Mouse (Mus musculus) right cerebral cortex, adult 2 months (tissue): ENCODE measurements at regions not wholly inside any gene's neighbourhood (a gene's known extent, or its start where the extent isn't known, plus 50 kb on each side); places are given as distances from the start of the nearest gene placed in this dataset.
A peak's percentile ranks its signal among the peaks of the same experiment; 100 is the strongest.

Experiments
- DNase-seq, 2 experiments: peaks; one replicate each; pipeline ENCODE4 v3.0.0; 2021 to 2022; ENCODE audit warnings: low spot score in 2 of 2

DNA sequence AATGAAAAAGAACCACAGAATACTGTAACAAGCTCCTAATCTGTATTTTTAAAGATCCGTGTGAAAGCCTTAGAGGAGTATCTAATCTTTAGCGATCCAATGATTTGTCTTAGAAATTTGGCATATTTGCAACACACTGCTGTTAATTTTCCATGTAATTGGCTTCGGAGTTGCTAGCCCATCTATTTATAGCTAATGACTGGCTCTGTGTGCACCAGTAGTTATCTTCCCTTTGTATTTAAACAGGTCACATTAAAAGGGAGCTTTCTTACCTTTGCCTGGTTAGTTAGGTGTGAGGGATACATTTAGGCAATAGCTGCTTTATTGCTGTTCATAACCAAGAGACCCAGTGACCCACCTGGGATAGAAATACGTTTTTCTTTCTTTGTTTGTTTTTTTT is 256.3 kb upstream of the Mme start:
- no peak for DNase-seq

DNA sequence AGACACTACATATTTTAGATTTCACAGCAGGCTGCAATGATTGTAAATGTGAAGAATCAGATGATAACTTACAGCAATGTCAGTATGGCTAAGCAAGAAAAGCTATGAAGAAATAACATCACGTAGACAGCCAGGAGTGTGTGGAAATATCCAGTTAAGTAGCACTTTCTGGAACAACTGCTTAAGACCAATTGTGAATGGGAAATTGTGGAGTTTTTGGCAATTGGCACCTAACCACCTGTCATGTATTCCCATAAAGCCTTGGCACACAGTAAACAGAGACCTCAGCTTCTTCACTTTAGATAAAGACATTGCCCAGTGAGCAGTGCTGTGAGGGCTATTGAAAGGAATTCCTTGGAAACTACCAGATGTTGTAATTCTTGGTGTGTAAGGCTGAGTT is 264.4 kb upstream of the Mme start:
- no peak for DNase-seq

DNA sequence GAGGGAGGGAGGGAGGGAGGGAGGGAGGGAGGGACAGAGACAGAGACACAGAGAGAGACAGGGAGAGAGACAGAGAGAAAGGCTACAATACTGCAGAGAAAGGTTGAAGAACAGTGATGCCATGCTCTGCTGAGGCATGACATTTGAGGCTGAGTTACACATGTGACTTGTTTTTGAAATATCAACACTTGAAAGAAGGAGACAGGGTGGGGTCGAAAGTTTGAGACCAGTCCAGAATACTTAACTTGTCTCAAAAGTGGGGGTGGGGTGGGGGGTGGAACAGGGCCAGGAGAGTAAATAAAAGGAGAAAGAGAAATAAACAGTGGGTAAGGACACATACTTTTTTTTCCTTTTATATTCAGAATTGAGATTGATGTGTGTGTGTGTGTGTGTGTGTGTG is 278.1 kb upstream of the Mme start:
- DNase-seq: no peak

DNA sequence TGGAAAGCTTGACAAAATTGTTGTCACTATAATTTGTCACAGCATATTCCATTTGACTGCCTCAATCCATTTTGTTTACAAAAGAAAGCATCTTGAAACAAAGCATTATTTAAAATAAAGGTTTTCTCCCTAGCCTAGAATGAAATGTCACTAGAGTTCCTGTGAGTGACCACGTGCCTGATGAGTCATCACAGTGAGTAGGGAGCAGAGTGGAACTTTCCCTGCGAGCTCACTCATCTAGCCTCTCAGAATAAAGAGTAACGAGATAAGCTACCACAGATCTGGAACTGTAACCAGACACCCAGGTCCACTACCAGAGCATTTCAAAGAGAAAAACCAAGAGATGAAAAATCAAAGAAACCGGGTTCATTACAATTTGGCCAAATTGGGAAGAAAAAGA is 278.7 kb upstream of the Mme start:
- no peak for DNase-seq

DNA sequence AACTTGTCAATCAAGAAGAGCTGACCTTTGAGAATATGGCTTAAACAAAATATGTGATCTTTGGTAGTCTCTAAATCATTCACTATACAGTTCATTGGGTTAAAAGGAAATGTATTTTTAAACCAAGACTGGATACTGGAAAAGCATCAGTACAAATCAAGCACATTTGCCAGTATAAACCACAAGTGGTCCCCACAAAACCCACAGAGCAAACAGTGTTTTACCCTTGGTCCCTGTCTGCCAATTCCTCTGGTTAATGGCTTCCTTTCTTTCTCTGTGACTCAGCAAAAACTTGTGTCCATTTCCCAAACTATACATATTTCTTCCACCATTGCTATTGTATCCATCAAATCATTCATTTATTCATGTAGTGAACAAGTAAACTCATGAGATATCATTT is 296.0 kb upstream of the Mme start:
- DNase-seq: no peak

DNA sequence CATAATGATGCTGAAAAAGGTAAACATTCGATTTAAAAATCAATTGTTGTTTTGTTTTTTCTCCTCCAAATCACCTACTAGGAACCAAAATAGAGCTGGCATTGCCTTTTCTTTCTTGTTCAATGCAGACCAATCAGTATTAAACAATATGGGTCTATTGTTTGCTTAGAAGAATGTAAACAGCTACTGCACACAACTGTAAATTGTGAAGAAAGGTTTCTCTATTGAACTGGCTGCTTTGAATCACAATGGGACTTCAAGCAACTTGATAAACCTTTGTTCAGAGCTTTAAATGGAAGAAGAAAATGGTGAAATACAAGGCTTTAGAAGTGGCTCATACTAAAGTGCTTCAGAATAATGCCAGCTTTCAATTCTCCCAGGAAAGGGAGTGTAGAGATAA is 302.7 kb upstream of the Mme start:
- no peak for DNase-seq

DNA sequence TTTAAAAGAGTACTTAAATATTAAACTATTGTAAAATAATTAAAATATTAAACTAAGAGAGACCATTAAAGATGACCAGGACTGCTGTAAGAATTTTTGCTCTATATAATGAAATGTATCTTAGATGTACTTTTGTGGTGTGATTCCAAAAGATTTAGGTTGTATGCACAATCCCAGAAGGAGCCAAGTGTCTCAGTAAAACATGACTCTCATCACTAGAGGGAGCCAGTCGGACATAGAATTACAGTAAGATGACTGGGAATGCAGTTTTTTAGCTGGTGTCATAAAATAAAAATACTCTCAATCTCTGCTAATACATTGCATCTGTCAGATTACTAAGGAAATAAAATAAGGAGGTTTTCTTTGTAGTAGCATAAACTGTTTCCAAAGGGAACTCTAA is 316.9 kb upstream of the Mme start:
- DNase-seq: peak; percentile 20 to 62

DNA sequence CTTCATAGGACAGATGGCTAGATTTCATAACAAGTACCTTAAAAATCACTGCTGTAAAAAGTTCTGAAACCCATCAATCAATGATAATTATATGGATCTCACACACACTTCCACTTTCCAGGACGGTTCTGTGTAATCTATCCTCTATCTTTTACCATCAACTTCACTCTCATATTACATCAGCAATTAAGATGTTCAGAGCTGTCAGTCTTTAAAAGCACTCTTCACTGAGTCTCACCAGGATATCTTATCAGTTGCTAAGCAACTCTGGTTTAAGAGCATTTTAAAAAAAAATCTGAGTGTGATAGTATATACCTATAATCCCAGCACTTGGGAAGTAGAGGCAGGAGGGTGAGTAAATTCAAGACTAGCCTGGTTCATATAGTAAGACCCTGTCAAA is 312.0 kb upstream of the Gpr149 start:
- DNase-seq: no peak

DNA sequence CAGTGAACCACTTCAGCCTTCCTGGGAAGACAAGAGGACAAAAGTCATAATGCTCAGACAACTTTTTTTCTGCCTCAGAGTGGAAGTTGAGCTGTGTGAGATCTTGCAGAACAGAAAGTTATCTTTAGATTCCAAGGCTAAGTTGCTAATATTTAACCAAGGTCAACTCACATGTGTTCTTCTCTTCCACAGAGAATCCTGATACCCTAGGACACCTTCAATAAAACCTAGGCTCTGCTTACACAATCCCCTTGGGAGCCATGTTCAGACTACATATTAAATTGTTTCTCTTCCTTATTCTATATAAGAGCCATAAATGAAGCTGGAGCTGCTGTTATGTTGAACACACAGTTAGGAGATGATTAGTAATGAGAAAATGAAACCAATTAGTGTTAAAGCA is 280.2 kb upstream of the Gpr149 start:
- no peak for DNase-seq

DNA sequence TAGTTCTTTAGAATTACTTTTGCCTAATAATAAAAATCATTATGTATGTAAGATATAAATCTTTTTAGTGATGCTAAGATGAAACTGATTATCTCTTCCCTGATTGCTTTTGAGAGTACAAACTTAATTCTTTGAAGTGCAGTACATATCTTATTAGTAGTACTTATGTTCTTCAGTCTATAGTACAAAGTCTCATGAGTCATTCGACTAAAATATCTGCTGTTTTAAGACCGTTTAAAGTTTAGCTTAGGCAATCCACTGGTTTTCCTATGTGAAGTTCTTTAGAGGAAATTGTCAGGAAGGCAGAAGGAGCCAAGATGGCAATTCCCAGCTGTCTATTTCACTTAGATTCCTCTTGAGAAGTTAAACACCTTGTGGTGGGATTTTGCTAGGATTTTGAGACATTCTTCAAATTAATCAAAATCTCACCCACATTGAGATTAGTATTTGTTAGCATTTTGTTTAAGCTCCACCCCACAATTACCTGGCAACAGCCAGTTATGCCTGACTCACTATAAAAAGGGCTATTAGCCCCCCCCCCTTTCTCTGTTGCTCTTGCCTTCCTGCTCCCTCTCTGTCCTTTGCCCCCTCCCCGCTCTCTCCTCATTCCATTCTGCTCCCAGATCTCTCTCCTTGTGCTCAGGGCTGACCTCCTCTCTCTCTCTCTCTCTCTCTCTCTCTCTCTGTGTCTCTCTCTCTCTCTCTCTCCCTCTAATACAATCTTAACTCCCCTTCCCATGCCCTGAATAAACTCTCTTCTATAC is 277.6 kb upstream of the Gpr149 start:
- no peak for DNase-seq

DNA sequence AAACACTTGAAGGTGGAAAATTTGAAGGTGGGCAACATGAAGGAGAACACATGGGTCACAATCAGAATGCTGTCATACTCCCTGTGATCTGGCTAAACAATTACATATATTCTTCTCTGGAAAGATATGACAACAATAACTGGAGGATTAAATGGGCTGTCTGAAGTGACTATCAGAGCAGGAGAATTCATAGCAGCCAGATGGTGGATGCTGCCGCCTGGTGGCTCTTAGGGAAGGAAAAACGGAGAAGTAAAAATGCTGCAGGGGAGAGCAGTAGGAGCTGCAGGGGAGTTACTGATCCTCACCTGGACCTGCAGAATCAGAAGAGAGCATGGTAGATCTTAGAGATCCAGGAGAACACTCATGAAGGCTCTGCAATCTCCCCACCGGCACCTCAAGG is 255.8 kb upstream of the Gpr149 start:
- peak; percentile 38 to 47 for DNase-seq

DNA sequence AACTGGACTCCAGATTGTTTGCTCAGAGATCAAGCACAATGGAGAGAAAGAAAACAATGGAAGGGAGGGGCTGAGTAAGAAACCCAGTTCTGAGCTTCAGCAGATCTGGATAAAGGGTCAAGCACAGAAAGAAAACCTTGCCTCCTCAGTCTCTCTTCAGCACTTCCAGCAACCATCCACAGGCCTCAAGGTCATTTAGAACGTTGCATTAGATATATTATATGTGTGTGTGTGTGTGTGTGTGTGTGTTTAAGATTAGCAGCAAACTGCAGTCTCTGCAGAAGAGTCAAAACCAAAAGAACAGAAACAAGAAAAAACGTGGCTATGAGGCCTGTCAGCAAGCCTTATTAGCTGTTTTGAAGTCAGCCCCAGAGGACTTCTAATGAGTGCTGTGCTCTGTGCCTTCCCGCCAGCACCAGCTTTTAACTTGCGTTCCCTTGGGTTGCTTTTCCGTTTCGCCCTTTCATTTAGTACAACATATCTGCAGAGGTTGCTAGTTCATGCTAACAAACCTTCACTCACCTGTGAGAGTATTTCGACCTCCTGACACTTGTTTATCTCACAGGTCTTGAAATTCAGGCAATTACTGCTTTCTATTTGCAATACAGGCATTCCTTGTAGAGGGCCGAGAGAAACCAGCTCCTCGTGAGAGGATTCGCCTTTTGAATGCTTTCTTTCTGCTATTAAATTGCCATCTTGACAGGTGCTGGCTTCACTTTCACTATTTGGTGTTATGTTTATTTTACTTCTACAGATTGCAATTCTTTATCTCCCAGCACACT is 230.9 kb upstream of the Gpr149 start:
- DNase-seq: no peak

DNA sequence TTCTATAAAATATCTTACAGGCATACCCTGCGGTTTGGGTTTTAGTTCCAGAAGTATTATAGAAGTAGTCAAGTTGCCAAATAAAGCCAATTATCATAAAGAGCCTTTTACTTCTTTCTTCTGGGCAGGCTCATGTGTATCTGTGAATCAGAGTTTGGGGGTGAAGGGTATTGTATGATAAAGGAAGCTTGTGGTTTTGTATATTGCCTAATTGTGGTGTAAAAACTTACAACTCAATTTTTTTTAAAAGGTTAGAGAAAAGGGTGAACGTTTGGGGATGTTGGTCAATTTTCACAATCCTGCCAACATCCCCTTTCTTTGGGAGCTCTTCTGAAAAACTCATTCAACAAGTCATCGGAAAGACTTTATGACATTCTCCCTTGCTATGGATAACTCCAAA is 219.0 kb upstream of the Gpr149 start:
- DNase-seq: no peak

DNA sequence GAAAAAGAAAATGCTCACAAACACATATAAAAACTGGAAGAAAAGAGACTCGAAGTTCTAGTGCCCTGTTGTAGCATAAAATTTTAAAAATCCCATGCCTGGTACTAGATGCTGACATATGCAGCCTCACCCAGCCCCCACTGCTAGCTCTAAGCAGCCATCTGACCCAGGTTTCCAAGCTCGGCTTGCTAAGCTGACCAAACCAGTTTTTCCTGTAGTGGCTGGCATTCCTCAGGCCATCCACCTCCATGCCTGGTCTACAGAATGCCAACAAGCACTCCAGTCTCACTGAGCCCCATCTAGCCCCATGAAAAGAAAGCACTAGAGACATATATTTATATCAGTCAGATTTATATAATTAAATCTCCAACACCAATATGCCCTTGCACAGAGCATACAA is 196.1 kb upstream of the Gpr149 start:
- no peak for DNase-seq

DNA sequence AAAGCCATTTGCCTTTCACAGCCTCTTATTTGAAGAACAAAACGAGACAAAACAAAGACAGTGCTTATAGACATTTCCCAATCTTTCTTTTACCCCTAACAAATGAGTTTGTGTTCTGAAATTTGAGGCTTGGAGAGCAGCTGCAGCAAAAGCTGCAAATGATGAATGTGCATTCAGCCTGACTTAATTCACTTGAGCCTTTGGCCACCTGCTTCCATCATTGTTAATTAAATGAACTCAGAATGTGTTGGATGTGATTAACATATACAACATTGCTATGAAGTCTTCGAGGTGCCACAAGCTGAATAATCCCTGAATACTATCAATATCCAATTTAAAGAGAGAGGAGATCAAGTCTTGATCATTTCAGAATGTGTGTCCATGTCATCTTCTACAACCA is 181.3 kb upstream of the Gpr149 start:
- DNase-seq: no peak
